Mouse (Mus musculus): ENCODE data around the gene Lrrc29. TPM values are rescaled to one million over a fixed set of nuclear protein-coding genes. Genes with fewer than 3 reads are reported as not detected.

Lrrc29 gene
- total RNA-seq, 2 experiments from 2014 or later: 13.4 to 26.2 TPM

- ATAC-seq (replicated peaks; ENCODE audit: low FRiP score, poor library complexity, severe bottlenecking): no peak
These were observed 19.2 kb upstream of the Lrrc29 start for GRCm38 (mm10) chr8:105345061-105345975.

- ATAC-seq (replicated peaks; ENCODE audit: low FRiP score, poor library complexity, severe bottlenecking): no peak
These were observed 17.9 kb upstream of the Lrrc29 start for GRCm38 (mm10) chr8:105343791-105344574.

GRCm38 (mm10) chr8:105342768-105343167 lies 16.7 kb upstream of the Lrrc29 start:
- ATAC-seq (replicated peaks; ENCODE audit: low FRiP score, poor library complexity, severe bottlenecking): no peak

- ATAC-seq (replicated peaks; ENCODE audit: low FRiP score, poor library complexity, severe bottlenecking): no peak
These were observed 15.3 kb upstream of the Lrrc29 start for GRCm38 (mm10) chr8:105341399-105341798.

- no peak for ATAC-seq (replicated peaks; ENCODE audit: low FRiP score, poor library complexity, severe bottlenecking)
These were observed 14.0 kb upstream of the Lrrc29 start for GRCm38 (mm10) chr8:105339886-105340635.

- no peak for ATAC-seq (replicated peaks; ENCODE audit: low FRiP score, poor library complexity, severe bottlenecking)
These were observed 12.9 kb upstream of the Lrrc29 start for GRCm38 (mm10) chr8:105338992-105339391.

GRCm38 (mm10) chr8:105336373-105337130 lies 10.5 kb upstream of the Lrrc29 start:
- peak; percentile 32; the same call in 1 of the 2 replicates for ATAC-seq (replicated peaks; ENCODE audit: low FRiP score, poor library complexity, severe bottlenecking)

- no peak for ATAC-seq (replicated peaks; ENCODE audit: low FRiP score, poor library complexity, severe bottlenecking)
These were observed 6.4 kb upstream of the Lrrc29 start for GRCm38 (mm10) chr8:105332523-105332922.

GRCm38 (mm10) chr8:105331931-105332330 lies 5.9 kb upstream of the Lrrc29 start:
- ATAC-seq (replicated peaks; ENCODE audit: low FRiP score, poor library complexity, severe bottlenecking): no peak

GRCm38 (mm10) chr8:105331469-105331868 lies 5.4 kb upstream of the Lrrc29 start:
- ATAC-seq (replicated peaks; ENCODE audit: low FRiP score, poor library complexity, severe bottlenecking): no peak

- no peak for ATAC-seq (replicated peaks; ENCODE audit: low FRiP score, poor library complexity, severe bottlenecking)
These were observed 4.2 kb upstream of the Lrrc29 start for GRCm38 (mm10) chr8:105330325-105330724.

- no peak for ATAC-seq (replicated peaks; ENCODE audit: low FRiP score, poor library complexity, severe bottlenecking)
These were observed 890 bp upstream of the Lrrc29 start for GRCm38 (mm10) chr8:105326968-105327367.

- ATAC-seq (replicated peaks; ENCODE audit: low FRiP score, poor library complexity, severe bottlenecking): peak; percentile 16
These were observed 411 bp downstream of the Lrrc29 start for GRCm38 (mm10) chr8:105325641-105326093.

- peak; percentile 75 for ATAC-seq (replicated peaks; ENCODE audit: low FRiP score, poor library complexity, severe bottlenecking)
These were observed 2.9 kb downstream of the Lrrc29 start for GRCm38 (mm10) chr8:105323183-105323582.

GRCm38 (mm10) chr8:105318662-105319190 lies 7.4 kb downstream of the Lrrc29 start:
- ATAC-seq (replicated peaks; ENCODE audit: low FRiP score, poor library complexity, severe bottlenecking): no peak

- ATAC-seq (replicated peaks; ENCODE audit: low FRiP score, poor library complexity, severe bottlenecking): no peak
These were observed 8.1 kb downstream of the Lrrc29 start for GRCm38 (mm10) chr8:105317941-105318340.

GRCm38 (mm10) chr8:105315073-105315769 lies 10.9 kb downstream of the Lrrc29 start:
- ATAC-seq (replicated peaks; ENCODE audit: low FRiP score, poor library complexity, severe bottlenecking): no peak

GRCm38 (mm10) chr8:105313622-105314402 lies 12.3 kb downstream of the Lrrc29 start:
- ATAC-seq (replicated peaks; ENCODE audit: low FRiP score, poor library complexity, severe bottlenecking): no peak

All from erythroblast, adult 5-6 weeks (primary cell).